Mouse (Mus musculus) lung, adult 2 months (tissue): ENCODE results near the gene Zscan4c. TPM values are rescaled to one million over a fixed set of nuclear protein-coding genes. Genes with fewer than 3 reads are reported as not detected.
"Not testable (repeated sequence)": the region's sequence is repeated elsewhere in the genome, so short reads cannot be mapped to it uniquely, and the experiment has no call there.

Source experiments
- DNase-seq: peaks from one replicate; pipeline ENCODE4 v3.0.0; 2022
- H3K4me1 ChIP-seq: fragments of 200-500 bp; 2 replicates; pipeline ENCODE4 v1.6.1; 2011; ENCODE audit warnings: low read length; ENCODE audit not compliant: control insufficient read depth, insufficient read depth
- H3K4me3 ChIP-seq: fragments of 200-500 bp; replicated peaks from 2 replicates; pipeline ENCODE3; 2011; ENCODE audit warnings: low read depth, mild to moderate bottlenecking, control low read depth, low read length; ENCODE audit errors: extremely low read depth
- WGBS: fragments of 180-500 bp; shearing (Covaris S2); methylation state at CpG from one replicate; pipeline ENCODE4 v1.1.7; 2018; 5-methylcytosine and 5-hydroxymethylcytosine counted together
- polyA plus RNA-seq: library from polyadenylated mRNA; depleted of rRNA; stranded (reverse); fragments of >200 nt; gene quantifications from 2 replicates; pipeline ENCODE4 v1.2.3, GENCODE M21; 2012; rRNA removed

Zscan4c gene
- polyA plus RNA-seq, result not detected in 2 replicates

GRCm38 (mm10) chr7:11005445-11005844, at the start of gene Zscan4c:
Gene Zscan4c (plus strand): TSS chr7:11005745.
- WGBS, result 89% methylated on average over 4 of the region's 4 CpGs
- not testable (repeated sequence) for DNase-seq, H3K4me1 ChIP-seq, H3K4me3 ChIP-seq

Other genes with a start within 250 kb of the Zscan4c start
- gene Zscan4b, start 100.7 kb upstream of the Zscan4c start, polyA plus RNA-seq, result not detected in 2 replicates
- gene Zscan4-ps1, start 63.9 kb downstream of the Zscan4c start, polyA plus RNA-seq, result not detected in 2 replicates
- gene Zscan4d, start 160.4 kb downstream of the Zscan4c start, polyA plus RNA-seq, result not detected in 2 replicates